Mouse (Mus musculus) hindbrain, embryonic 13.5 days (tissue): ENCODE data around the gene Adam33. TPM values are rescaled to one million over a fixed set of nuclear protein-coding genes. Genes with fewer than 3 reads are reported as not detected.

Experiments
- microRNA-seq: library from miRNA; unstranded; fragments of <30 nt; microRNA quantifications from one replicate; pipeline ENCODE4, GENCODE M21; 2016
- polyA plus RNA-seq: library from polyadenylated mRNA; unstranded; fragments of >200 nt; fragmentation: Nextera tagmentation; extraction: Ambion mirVana; gene quantifications from 2 replicates; pipeline ENCODE4 v1.2.1, GENCODE M21; 2015

Adam33 gene
- polyA plus RNA-seq, 1 experiment from 2014 or later, result 0.70 TPM

Small RNA genes lying within 50 kb of the gene (microRNA-seq; reads per million reads assigned to microRNA genes)
- gene Mir6973b, result not detected

Other genes with a start within 250 kb of the Adam33 start
- gene 4930402H24Rik, start 157.4 kb downstream of the Adam33 start, polyA plus RNA-seq, result 96.1 and 104 TPM in 2 replicates
- 12.0 and 12.1 TPM in 2 replicates for gene Atrn, start 157.3 kb downstream of the Adam33 start, polyA plus RNA-seq
- gene Gfra4, start 20.7 kb downstream of the Adam33 start, polyA plus RNA-seq, result 26.7 and 28.7 TPM in 2 replicates
- gene Siglec1, start 23.0 kb upstream of the Adam33 start, polyA plus RNA-seq, result 0.18 and 0.23 TPM in 2 replicates
- 3.9 and 4.6 TPM in 2 replicates for gene Hspa12b, start 63.5 kb upstream of the Adam33 start, polyA plus RNA-seq
- gene Gm11037, start 69.7 kb upstream of the Adam33 start, polyA plus RNA-seq, result not detected in 2 replicates
- gene 1700037H04Rik, start 96.3 kb upstream of the Adam33 start, polyA plus RNA-seq, result 94.3 and 94.6 TPM in 2 replicates
- 13.3 and 13.4 TPM in 2 replicates for gene Cenpb, start 116.3 kb upstream of the Adam33 start, polyA plus RNA-seq
- gene Cdc25b, start 123.1 kb upstream of the Adam33 start, polyA plus RNA-seq, result 34.1 and 41.8 TPM in 2 replicates
- 8.7 and 9.9 TPM in 2 replicates for gene Spef1, start 123.5 kb upstream of the Adam33 start, polyA plus RNA-seq
- 31.0 and 35.8 TPM in 2 replicates for gene Ap5s1, start 143.3 kb upstream of the Adam33 start, polyA plus RNA-seq
- gene Mavs, start 170.2 kb upstream of the Adam33 start, polyA plus RNA-seq, result 6.7 and 6.9 TPM in 2 replicates
- 28.4 and 30.9 TPM in 2 replicates for gene Pank2, start 198.7 kb upstream of the Adam33 start, polyA plus RNA-seq